In the genomic region with DNA sequence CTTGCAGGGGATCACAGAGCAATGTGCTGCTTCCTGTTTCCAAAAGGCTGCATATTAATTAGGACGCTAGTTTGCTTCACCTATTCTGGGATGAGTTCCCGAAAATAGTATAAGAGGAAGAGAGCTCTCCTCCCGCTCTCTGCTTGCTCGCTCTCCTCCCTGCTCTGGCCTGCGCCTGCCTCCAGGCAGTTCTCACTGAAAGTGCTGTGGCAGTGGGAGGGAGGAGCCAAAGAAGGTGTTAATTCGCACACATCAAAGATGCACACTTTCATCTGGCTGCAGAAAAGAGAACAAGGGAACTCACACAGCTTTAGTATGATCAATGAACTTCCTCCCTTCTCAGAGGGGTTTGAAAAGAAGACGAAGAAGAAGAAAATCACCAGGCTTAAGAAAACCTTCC, we compare ENCODE assay signal across 18 mouse cellular contexts. TPM values are rescaled to one million over a fixed set of nuclear protein-coding genes. Genes with fewer than 3 reads are reported as not detected.
DNase-seq lines count a peak whose midpoint lies in the region; ATAC-seq and TF ChIP-seq lines count a peak whose summit lies in the region.
"Had no signal": no experiment of that assay in that cellular context is flagged by ENCODE, and none has a peak within 500 bp of the region (broad histone marks: within the 10 kb centered on the region; RNA-seq: fewer than 3 reads in every experiment).

No protein-coding gene starts in this region.

- 32% methylated on average over 7 of the region's 7 CpGs for WGBS in thymus, adult 2 months

- H3K4me1 ChIP-seq in thymus, adult 2 months (replicated peaks; ENCODE audit: control insufficient read depth, insufficient read depth, low read length): peaks cover 10% of the 10 kb centered on the region
- H3K4me1 ChIP-seq: embryonic facial prominence, embryonic 13.5 days; liver, embryonic 13.5 days; midbrain, embryonic 15.5 days; neural tube, embryonic 13.5 days; stomach, embryonic 15.5 days had no signal

- no peak overlapping the region for H3K27ac ChIP-seq in thymus, adult 2 months (ENCODE audit: control insufficient read depth, insufficient read depth, low read length)
- H3K27ac ChIP-seq: embryonic facial prominence, embryonic 13.5 days; heart, adult 2 months; liver, embryonic 13.5 days; midbrain, embryonic 15.5 days; neural tube, embryonic 13.5 days; stomach, embryonic 15.5 days had no signal

- H3K27me3 ChIP-seq in thymus, adult 2 months (ENCODE audit: control insufficient read depth, insufficient read depth, low read length): no peaks in the 10 kb centered on the region
- H3K27me3 ChIP-seq: embryonic facial prominence, embryonic 13.5 days; liver, embryonic 13.5 days; midbrain, embryonic 15.5 days; neural tube, embryonic 13.5 days; stomach, embryonic 15.5 days had no signal

- no peaks in the 10 kb centered on the region for H3K36me3 ChIP-seq in thymus, adult 2 months (ENCODE audit: control insufficient read depth, insufficient read depth, low read length)
- H3K36me3 ChIP-seq: embryonic facial prominence, embryonic 13.5 days; liver, embryonic 13.5 days; midbrain, embryonic 15.5 days; neural tube, embryonic 13.5 days; stomach, embryonic 15.5 days had no signal

- no peak for TF ChIP-seq POLR2A in thymus, adult 2 months (IDR thresholded peaks at IDR 0.05; ENCODE audit: control insufficient read depth, extremely low read depth, insufficient read depth, low read length, poor library complexity)

- no peak overlapping the region for H3K4me3 ChIP-seq in thymus, adult 2 months (ENCODE audit: control insufficient read depth, insufficient read depth, low read length)
- H3K4me3 ChIP-seq: embryonic facial prominence, embryonic 13.5 days; heart, adult 2 months; liver, embryonic 13.5 days; midbrain, embryonic 15.5 days; neural tube, embryonic 13.5 days; stomach, embryonic 15.5 days had no signal

- peak; percentile 95 for ATAC-seq in frontal cortex, adult (ENCODE audit: low TSS enrichment)
- ATAC-seq in granulocyte monocyte progenitor cell, adult 5-6 weeks (replicated peaks; ENCODE audit: poor library complexity, severe bottlenecking): peak; percentile 75
- ATAC-seq: forebrain, embryonic 16.5 days; hindbrain, embryonic 16.5 days; midbrain, embryonic 15.5 days had no signal

- no peak for DNase-seq in frontal cortex, postnatal 10 days (ENCODE audit: low spot score in 2 of 2)
- DNase-seq in CD8-positive naive resting alpha-beta T cell, adult 2 months (ENCODE audit: low read depth in 2 of 2, low spot score in 2 of 2): peak; percentile 11 to 30
- peak; percentile 45 for DNase-seq in thymus, adult 2 months
- no peak for DNase-seq in urinary bladder, adult 2 months (ENCODE audit: low spot score)
- DNase-seq in gastrocnemius, adult 18-20 months (ENCODE audit: low spot score): no peak
- DNase-seq: cerebellum, postnatal 25 days; heart, adult 2 months; heart, postnatal 10 days; liver, embryonic 13.5 days; lung, postnatal 14 days had no signal

- TF ChIP-seq CTCF in thymus, adult 2 months (IDR thresholded peaks at IDR 0.05; ENCODE audit: borderline replicate concordance, control insufficient read depth, extremely low read depth, insufficient read depth, low read length, poor library complexity): no peak

RNA-seq across cellular contexts. Expression of gene Abhd5, which starts 47.3 kb away (rescaled TPM):
- total RNA-seq in granulocyte monocyte progenitor cell, adult 5-6 weeks (2014; fragmentation: Nextera tagmentation): 37.3 and 42.0 TPM in 2 replicates
- total RNA-seq in granulocyte monocyte progenitor cell, adult 5-6 weeks (2017): 38.3 and 43.1 TPM in 2 replicates
- polyA plus RNA-seq in thymus, adult 2 months (2012; rRNA removed): 10.2 and 12.4 TPM in 2 replicates
- polyA plus RNA-seq in urinary bladder, adult 2 months (2012; rRNA removed): 30.8 and 38.4 TPM in 2 replicates
- total RNA-seq in gastrocnemius, adult 18-20 months (2021): 10 to 100 TPM; 46.7 to 48.2 TPM

Comparison
In these comparisons a context has a peak if more than half of its experiments do, and no peak if none do; other contexts are left out.
1. DNase-seq: peak in CD8-positive naive resting alpha-beta T cell, adult 2 months (2 of 2) and thymus, adult 2 months (single experiment); none in frontal cortex, postnatal 10 days (0 of 2), urinary bladder, adult 2 months (single experiment) and gastrocnemius, adult 18-20 months (single experiment).